Mouse (Mus musculus): ENCODE data around the gene Chchd5.

Gene Chchd5

DNA sequence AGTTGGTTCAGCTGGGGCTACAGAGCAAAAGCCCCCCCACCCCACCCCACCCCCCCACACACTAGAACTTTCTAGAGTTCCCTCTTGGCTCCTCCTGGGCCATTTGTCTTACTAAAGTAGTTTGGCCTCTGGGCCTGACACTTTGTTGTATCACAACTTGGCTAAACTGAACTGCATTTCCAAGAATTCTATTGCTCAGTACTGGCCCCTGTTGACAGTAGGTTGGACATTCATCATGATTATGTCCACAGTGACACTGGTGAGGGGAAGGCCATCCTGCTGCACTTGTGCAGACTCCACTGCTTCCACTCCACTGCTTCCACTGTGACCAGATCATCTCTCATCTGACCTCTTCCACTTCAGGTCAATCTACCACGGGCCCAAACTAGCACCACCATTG lies 23.3 kb downstream of the Chchd5 start:
- no peak for DNase-seq

DNA sequence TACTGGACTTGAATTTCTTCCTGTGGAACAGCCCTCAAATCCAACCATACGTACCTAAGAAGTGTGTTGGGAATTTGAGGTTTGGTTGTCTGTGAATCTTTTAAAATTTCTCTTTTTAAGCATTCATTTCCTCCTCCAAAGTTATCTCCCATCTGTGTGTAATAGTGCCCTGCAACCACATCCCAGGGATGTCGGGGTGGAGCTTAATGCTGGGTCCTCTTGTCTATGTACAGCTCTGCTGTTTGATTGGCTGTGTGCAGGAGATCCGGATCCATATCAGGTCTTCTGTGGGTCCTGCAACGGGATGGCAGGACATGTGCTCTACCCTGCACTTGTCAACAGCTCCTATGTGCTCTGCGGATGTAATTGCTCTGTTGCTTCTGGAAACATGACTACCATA lies 35.3 kb downstream of the Chchd5 start:
- DNase-seq, result no peak

DNA sequence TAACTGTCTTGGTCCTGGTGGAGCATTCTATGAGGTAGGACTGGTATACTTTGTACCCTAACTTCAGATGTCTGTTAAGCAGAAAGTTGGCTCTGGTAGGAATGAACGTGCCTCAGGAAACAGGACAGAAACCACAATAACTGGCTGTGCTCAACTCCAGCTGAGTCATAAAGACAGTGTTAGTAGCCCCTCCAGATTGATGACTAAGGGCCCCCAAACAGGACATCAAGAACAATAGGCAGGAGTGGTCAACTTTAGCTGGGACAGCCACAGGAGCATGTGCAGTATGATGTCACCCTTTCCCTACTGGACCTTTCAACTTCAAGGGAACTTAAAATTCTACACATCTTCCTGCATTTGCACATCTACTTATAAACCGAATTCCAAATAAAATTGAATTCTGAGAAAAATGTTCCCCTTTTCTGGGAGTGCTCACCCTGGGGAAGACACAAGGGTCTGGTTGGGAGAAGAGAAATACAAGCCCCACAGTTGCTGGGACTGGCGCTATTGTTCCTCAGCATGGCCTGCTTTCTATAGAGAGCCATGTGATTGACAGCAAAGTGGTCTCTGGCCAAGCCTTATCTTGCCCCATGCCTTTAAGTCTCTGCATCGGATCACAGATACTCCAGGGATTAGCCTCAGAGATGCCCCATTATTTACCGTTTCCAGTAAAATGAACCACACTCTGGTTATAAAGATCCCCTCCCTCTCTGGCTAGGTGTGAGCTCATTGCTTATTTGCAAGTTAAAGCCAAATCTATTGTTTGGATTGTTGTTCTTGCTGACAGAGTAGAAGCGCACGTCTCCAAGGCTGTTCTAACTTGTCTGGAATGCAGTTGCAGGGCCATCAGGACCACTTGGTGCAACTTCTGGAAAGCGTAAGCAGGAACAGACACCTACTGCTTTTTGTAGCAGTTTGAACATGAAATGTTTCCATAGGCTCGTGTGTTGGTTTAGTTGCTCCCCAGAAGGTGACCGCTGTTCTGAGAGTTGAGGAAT lies 37.3 kb downstream of the Chchd5 start:
- no peak for DNase-seq

DNA sequence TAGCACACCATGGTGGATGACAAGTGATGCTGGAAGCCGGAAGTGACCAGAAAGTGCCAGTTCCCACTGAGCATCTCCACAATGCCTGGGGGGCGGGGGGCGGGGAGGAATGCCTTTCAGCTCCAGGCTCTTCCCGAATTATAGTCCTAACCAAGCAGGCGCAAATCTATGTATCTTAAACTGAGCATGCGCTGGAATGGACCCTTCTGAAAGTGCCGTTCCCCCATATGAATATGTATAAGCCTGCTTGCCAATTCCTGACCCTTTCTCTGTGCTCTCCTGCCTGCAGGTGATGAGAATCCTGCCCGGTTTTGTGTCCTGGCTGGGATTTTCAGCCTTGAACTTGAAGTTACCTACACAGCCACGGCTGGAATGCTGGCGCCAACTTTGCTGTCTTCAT lies 43.9 kb downstream of the Chchd5 start:
- DNase-seq, result no peak

DNA sequence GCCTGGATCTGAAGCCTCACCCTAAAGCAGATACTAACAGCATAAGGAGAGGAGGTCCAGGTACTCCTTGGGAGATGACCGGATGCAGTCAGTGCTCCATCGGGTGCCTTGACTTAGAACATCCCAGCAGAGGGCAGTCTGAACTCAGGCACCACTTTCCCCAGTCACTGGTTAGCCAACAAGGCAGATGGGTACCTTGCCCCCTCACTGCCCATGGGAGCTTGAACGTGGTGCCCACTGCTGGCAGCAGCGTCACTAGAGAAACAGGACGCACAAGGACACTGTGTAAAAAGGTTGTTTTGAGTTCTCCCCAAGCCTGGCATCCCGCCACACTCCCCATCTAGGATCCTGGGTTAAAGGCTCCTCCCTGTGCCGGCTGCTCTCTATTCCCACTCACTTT lies 45.0 kb downstream of the Chchd5 start:
- DNase-seq, result peak; percentile 69

DNA sequence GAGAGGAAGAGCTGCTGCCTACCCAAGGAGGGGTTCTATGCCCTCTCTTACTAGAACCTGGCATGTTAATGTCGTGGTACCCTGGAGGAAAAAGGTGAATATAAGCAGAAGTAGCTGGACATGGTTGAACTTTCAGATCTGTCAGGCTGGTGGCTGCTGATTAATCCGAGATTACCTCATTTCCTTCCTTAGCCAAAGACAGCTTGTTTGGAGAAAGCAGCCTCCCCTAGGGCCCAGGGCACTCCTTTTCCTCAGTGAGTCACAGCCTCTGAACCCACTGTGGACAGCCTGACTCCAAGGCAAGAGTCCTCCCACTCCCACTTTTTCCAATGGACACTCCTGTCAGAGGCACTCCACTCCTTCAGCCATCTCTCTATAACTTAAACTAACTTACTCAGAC lies 46.1 kb downstream of the Chchd5 start:
- DNase-seq, result no peak

DNA sequence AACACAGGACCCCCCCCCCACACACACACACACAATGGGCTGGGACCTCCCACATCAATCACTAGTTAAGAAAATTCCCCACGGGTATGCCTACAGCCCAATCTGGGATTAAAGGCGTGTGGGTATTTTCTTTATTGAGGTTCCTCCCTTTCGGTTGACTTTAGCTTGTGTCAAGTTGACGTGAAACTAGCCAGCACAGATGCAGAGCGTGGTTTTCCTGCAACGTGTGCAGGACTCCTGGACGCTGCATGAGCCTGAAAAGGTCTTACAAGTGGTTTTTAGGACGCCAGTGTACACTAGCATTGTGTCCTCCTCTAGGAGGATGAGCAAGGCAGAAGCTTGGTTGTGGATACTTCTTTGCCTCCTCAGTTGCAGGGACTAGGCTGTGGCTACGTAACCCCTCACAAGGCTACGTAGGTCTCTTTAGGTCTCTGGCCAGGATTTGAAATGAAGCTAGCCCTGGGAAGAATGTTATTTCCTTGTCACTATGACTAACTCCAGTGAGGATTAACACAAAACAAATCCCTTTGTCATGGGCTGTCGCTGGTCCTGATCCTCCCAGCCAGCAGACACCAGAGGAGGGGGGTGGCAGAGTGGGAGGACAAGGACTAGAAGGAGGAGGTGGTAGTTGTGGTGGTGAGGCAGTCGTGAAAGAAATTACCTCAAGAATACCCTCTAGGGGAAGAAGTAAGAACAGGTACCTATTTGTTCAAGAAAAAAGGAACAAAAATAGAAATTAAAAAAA lies 47.3 kb downstream of the Chchd5 start:
- DNase-seq, result no peak

DNA sequence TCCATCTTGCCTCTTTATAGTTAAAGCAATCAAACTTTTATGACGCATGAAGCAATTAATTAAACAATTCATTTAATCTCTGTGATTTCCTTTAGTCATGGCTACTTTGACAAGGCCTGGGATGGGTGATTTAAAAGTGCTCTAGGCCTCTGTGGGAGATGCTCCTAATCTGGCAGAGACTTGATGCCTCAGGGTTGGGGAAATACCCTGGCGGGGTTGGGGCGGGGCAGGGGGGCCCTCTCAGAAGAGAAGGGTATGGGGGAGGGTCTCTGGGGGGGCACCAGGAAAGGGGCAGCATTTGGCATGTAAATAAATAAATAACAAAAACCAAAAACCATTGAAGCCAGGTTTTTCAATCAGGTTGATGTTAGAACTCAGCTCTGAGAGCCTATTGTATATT lies 48.2 kb downstream of the Chchd5 start:
- DNase-seq, result no peak

DNA sequence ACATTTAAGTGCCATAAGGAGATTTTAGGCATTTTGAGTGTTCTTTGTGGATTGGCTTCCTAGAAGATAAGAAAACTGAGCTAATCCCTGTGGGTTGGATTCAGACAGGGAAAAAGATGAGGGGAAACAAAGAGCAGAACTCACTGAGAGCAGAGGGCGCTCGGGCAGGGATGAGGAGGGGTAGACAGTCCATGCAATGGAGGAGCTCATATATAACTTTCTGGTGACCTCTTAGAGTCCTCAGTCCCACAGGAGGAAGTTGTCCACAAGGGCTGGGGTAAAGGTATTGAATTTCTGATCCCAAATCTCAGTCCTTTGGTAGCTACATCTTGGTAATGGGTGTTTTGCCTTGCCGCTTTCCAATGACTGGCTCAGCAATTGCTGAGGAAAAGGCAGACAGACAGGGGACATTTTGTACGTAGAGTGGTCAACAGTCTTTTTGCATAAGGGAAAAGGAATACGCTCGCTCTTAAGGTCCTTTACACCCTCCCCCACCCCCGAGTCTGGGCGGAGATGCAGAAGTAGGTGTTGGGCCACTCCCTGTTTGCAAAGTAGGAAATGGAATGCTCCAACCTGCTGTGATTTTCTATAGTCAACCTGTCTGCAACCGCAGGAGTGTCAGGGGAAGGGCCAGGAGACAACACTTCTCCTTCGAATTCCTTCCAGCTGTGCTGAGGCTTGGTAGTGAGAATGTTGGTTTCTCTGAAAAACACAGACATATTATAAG lies 48.8 kb downstream of the Chchd5 start:
- no peak for DNase-seq

DNA sequence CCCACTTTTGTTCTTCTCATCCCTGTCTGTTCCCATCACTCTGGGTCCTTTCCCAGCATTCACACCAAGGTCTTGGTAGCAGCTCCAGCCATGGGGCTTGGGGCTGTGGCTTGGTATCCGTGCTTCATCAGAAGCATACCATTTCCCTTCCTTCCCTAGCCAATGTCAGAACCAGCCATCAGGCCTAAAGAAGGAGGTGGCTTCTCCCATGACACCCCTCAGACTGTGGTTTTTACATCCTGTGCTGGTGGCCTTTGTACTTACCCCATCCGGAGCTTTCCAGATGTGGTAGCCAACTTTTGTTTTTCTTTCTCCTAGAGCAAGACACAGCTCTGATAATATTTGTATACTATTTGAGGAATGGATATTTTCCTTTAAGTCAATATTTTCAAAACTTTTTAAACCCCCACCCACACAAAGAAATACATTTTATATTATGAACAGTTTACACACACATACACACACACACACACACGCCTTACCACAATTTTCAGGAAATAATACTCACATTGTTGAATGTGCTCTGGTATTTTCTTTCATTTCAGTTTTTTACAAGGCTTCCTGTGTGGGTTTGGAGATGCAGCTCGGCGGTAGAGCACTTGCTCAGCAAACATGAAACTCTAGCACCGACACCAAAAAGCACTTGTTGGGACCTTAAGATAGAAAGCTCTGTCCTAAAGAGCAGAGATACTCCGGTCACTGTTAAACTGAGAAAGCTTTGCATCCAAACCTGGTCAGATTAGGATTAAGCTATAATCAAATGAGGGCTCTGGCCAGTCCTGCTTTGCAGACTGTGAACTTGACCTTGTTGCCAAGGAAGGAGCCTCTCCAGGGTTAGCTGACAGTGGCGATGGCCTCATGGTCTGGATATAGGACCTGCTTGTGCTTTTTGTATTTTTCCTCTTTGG lies 50.7 kb downstream of the Chchd5 start:
- DNase-seq, result no peak

DNA sequence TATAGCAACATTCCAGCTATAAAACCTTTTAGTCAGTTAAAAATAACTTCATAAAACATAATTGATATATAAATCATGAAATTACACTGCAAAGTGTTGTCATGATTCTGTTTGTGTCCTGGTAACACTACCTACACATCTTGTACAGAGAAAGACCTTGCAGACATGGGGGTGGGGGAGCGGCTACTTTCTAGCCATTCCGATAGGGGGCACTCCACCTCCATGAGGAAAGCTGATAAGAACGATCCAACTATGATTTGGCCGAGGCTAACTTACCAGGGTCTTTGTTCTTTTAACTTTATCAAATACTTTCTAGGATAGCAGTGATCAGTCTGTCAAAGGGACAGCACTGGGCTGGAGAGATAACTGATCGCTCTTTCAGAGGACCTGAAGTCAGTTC lies 52.0 kb downstream of the Chchd5 start:
- DNase-seq, result no peak

DNA sequence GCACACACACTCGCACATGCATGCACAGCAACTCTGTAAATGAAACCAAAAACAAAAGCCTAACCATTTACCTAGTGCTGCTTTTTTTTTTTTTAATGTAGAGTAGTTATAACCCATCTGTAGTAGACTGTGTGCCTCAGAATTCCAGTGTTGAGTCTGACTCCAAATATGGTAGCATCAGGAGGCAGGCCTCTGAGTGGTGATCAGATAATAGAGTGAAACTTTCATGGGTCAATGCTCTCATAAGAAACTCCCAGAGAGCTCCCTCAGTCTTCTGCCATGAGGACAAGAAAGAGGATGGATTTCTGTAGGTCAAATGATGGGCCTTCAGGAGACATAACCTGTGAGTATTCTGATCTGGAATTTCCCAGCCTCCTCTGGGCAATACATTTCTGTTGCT lies 52.9 kb downstream of the Chchd5 start:
- DNase-seq, result no peak

DNA sequence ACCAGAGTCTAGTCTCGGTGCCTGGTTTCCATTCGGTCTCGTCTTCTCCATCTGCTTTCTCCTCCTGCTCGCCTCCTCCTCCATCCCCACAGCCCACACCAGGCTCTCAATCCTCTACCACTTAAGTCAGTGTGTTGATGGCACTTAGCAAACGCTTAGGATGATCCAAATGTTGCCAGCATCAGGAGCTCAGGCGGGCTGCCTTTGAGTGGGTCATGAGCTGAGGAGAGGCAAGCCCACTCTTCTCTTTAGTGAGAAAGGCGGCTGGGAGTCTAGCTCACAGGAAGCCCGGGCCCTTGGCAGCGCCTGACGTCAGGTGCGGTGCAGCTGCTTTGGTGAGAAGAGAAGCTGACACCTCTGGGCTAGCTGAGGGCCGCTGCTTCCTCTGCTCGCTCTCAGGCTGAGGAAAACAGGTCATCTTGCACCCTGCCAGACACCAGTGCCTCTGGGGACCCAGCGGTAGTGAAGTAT lies 54.1 kb downstream of the Chchd5 start:
- DNase-seq, result no peak
